Mouse (Mus musculus): ENCODE measurements around the gene Slc1a5.

Slc1a5 gene

GRCm38 (mm10) chr7:16782555-16783125 is 1.5 kb downstream of the Slc1a5 start:
- DNase-seq (ENCODE audit: low read depth, low spot score): no peak

DNA sequence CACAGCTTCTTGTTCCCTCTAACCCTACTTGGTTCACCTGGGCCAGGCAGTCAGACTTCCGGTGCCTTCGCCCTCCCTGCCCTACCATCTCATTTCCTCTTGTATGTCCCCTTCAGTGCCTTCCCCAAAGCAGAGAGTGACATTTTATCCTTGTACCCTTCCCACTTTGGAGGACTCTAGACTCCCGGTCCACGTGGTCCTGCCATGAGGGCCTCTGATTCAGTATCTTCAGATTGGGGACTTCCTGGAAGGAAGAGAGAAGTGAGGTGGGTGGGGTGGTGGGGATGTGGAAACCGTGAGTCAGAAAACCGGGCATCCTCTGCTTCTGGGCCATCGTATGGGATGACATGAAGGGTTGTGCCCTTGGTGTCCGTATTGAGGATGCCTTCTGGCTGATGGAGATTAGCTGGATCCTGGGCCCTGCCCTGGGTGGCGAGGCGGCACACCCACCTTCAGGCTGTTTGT is 2.1 kb downstream of the Slc1a5 start:
- no peak for DNase-seq (ENCODE audit: low read depth, low spot score)

- DNase-seq (ENCODE audit: low read depth, low spot score): no peak
Observed at GRCm38 (mm10) chr7:16783758-16784415, 2.7 kb downstream of the Slc1a5 start.

DNA sequence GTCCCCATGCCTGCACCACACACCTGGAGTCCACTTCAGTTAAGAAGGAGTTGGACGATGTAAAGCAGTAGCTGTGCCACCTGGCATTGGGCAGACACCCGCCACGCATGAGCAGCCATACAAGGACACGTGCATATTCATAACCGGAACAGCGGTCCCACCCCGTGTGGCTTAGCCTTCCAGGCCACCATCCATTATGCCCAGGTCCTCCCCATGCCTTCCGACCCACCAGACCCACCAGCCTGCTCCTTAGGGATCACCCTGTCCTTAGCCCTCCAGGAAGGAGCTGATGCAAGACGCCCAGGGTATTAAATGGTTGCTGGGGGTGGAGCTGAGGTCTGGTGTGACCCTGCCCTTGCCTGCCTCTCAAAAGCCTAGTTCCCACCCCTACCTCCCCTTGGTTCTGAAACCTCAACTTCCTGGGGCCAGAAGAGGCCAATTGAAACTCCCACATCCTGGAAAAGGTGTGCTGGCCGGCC is 3.4 kb downstream of the Slc1a5 start:
- peak; percentile 76 for DNase-seq (ENCODE audit: low read depth, low spot score)

- DNase-seq (ENCODE audit: low read depth, low spot score): no peak
Observed at GRCm38 (mm10) chr7:16785541-16786083, 4.5 kb downstream of the Slc1a5 start.

DNA sequence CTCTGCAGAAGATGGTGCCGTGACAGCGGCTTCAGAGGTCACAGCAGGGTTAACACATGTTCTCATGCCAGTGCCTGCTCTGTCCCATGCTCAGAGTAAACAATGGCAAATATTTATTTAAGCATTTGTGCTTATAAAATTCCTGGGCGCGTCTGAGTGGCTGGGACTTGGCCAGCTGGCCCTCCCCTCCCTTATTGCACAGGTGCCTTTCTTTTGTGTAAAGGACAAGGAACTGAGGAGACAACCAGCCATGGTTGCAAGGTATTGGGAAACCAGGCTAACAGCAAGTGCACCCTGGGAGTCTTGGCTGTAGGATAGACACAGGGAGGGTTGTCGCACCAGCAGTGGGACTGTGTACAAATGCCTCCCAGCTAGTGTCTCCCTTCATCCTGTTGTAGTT is 11.2 kb downstream of the Slc1a5 start:
- DNase-seq (ENCODE audit: low read depth, low spot score): no peak

GRCm38 (mm10) chr7:16793010-16793725 is 12.0 kb downstream of the Slc1a5 start:
- no peak for DNase-seq (ENCODE audit: low read depth, low spot score)

DNA sequence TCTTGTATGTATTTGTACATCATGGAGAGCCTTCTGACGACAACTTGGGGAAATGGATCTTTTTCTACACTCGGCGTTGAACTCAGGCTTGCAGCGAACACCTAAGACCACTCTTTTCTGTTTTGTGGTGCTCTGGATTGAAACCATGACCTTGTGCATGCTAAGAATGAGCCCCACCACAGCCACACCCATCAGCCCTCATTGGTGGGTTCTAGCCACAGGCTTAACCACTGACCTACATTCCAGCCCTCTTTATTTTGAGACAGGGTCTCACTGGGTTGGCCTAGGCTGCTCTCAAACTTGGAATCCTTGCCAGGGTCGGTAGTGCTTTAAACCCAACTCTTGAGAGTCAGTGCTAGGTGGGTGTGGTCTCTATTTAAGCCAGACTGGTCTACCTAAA is 13.7 kb downstream of the Slc1a5 start:
- no peak for DNase-seq (ENCODE audit: low read depth, low spot score)

- peak; percentile 71 for DNase-seq (ENCODE audit: low read depth, low spot score)
Observed at GRCm38 (mm10) chr7:16804409-16805028, 23.4 kb downstream of the Slc1a5 start.

DNA sequence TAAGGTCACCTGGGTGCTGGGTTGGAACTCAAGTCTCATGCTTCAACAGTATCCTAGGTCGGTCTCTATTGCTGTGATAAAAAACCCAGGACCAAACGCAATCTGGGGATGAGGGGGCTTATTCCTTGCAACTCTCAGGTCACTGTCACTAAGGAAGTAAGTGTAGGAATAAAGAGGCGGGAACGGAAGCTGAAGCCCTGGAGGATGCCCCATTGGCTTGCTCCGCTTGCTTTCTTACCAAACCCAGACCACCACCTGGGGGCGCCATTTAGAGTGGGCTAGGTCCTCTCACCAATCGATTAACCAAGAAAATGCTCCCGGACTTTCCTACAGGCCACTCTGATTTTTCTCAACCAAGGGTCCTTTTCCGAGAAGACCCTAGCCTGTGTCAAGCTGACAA is 26.8 kb downstream of the Slc1a5 start:
- DNase-seq (ENCODE audit: low read depth, low spot score): peak; percentile 72

- DNase-seq (ENCODE audit: low read depth, low spot score): no peak
Observed at GRCm38 (mm10) chr7:16808647-16809046, 27.5 kb downstream of the Slc1a5 start.

DNA sequence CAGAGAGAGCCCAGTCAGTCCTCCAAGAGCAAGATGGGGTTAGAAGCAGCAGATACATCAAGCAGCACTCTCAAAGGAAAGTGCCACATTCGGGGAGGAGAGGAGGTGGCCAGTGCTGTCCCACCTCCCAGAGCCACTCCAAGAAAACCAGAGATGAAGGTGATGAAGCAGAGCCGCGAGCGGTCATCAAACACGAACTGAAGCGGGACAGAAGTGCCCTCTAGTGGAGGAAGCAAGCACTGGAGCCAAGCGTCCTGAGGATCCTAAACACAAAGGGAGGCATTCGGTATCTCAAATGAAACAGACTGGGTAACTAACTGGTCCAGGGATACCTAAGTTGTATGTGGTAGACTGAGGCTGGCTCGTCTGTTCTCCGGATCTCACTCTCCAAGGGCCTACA is 28.6 kb downstream of the Slc1a5 start:
- peak; percentile 90 for DNase-seq (ENCODE audit: low read depth, low spot score)

GRCm38 (mm10) chr7:16810399-16810919 is 29.3 kb downstream of the Slc1a5 start:
- no peak for DNase-seq (ENCODE audit: low read depth, low spot score)

- peak; percentile 74 for DNase-seq (ENCODE audit: low read depth, low spot score)
Observed at GRCm38 (mm10) chr7:16810920-16811648, 29.9 kb downstream of the Slc1a5 start.

DNA sequence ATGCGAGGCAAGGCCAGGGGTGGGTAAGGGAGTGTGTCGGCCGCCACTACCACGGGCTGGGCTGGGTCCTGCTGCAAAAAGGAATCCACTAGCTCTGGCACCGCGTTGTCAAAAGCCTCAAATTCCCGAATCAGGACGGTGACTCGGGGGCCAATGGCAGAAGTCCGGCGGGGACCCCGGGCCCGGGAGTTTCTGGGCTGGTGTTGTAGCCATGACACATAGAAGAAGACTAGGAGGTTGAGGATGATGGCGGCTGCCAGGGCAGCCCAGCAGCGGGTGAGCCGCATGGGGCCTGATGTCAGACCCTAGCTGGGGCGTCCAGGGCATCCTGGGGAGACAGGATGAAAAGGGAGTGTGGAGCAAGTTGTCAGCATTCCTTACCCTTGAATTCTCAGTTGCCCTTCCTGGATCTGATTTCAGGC is 30.5 kb downstream of the Slc1a5 start:
- no peak for DNase-seq (ENCODE audit: low read depth, low spot score)

- no peak for DNase-seq (ENCODE audit: low read depth, low spot score)
Observed at GRCm38 (mm10) chr7:16812505-16812904, 31.4 kb downstream of the Slc1a5 start.

DNA sequence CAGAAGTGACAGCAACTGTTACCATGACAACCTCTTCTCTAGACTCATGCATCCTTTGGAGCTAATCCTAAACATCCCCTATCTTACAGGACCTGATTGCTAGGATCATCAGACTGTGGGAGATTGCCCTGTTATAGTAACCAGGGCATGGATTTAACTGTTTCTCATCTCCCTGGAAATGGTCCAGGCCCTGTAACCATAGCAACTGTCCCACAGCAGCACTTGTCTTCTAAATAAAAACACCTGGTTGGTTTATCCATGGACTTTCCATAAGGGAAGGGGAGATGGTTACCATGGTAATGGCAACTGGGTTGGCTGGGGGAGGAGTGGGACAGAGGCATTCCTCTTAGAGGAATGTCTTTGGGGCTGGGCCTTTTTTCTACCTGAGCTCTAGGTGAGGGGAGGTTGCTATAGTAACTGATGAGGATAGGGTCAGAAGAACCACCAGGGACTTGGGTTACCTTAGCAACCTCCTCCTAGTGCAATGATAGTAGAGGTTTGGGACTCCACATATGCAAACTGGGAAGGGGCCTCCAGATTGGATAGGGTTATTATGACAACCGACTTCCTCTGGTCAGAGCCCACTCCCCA is 34.3 kb downstream of the Slc1a5 start, which contains the start of gene Strn4:
Gene Strn4, plus strand, starts transcription at position 539 of the 591 bp plus-strand sequence.
- DNase-seq (ENCODE audit: low read depth, low spot score): peak; percentile 52

DNA sequence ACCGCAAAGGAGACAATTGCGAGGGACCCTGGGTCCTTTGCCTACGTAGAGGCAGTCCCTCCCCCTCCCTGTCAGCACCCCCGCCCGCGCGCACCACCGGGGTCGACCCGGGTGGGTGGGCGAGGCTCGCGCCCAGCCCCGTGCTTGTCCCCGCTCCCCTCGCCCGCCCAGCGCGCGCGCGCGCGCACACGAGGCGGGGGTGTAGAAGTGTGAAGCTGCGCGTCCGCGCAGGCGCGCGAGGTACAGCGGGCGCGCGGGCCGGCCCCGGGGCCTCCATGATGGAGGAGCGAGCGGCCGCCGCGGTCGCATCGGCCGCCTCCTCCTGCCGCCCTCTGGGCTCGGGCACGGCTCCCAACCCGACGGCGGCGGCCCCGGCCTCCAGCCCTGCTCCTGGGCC is 34.9 kb downstream of the Slc1a5 start:
- DNase-seq (ENCODE audit: low read depth, low spot score): peak; percentile 92

GRCm38 (mm10) chr7:16816475-16817122 is 35.5 kb downstream of the Slc1a5 start, which contains the start of gene Fkrp:
Gene Fkrp (minus strand): TSS chr7:16816732.
- DNase-seq (ENCODE audit: low read depth, low spot score): peak; percentile 32

GRCm38 (mm10) chr7:16817693-16818092 is 36.6 kb downstream of the Slc1a5 start:
- DNase-seq (ENCODE audit: low read depth, low spot score): no peak

Data from ZHBTc4 (cell line).